Mouse (Mus musculus) embryonic facial prominence, embryonic 11.5 days (tissue): ENCODE measurements at regions not wholly inside any gene's neighbourhood (a gene's known extent, or its start where the extent isn't known, plus 50 kb on each side); places are given as distances from the start of the nearest gene placed in this dataset.
"Not testable (repeated sequence)": the region's sequence is repeated elsewhere in the genome, so short reads cannot be mapped to it uniquely, and the experiment has no call there.

ENCODE experiments used
- ATAC-seq: fragments of 200-750 bp; cut with Nextera tagmentation; replicated peaks from 2 replicates; pipeline ENCODE4 v1.8.0; 2017; ENCODE audit warnings: low read depth; ENCODE audit not compliant: insufficient number of reproducible peaks, low FRiP score, low TSS enrichment
- DNase-seq: peaks from one replicate; pipeline ENCODE4 v3.0.0-alpha.2; 2015; ENCODE audit warnings: low spot score
- H3K27ac ChIP-seq: fragments of 300-500 bp; sonication (generic); replicated peaks from 2 replicates; pipeline ENCODE4 v1.5.1; 2014; ENCODE audit warnings: mild to moderate bottlenecking, low read depth, low read length, control low read depth
- H3K27me3 ChIP-seq: fragments of 300-500 bp; sonication (generic); 2 replicates; pipeline ENCODE4 v1.6.1; 2014; ENCODE audit warnings: mild to moderate bottlenecking, low read length, moderate library complexity, mixed read lengths; ENCODE audit not compliant: control insufficient read depth, insufficient read depth
- H3K36me3 ChIP-seq: fragments of 300-500 bp; sonication (generic); replicated peaks from 2 replicates; pipeline ENCODE4 v1.6.1; 2014; ENCODE audit warnings: low read depth, mild to moderate bottlenecking, low read length, moderate library complexity, mixed read lengths; ENCODE audit not compliant: control insufficient read depth, insufficient read depth
- H3K4me1 ChIP-seq: fragments of 300-500 bp; sonication (generic); 2 replicates; pipeline ENCODE4 v1.6.1; 2014; ENCODE audit warnings: low read length, mixed read lengths; ENCODE audit not compliant: control insufficient read depth, insufficient read depth
- H3K4me2 ChIP-seq: fragments of 300-500 bp; sonication (generic); 2 replicates; pipeline ENCODE4 v1.6.1; 2014; ENCODE audit warnings: low read depth, mild to moderate bottlenecking, control low read depth, low read length, moderate library complexity
- H3K4me3 ChIP-seq: fragments of 300-500 bp; sonication (generic); 2 replicates; pipeline ENCODE4 v1.5.1; 2014; ENCODE audit warnings: low read depth, low read length, control low read depth
- H3K9ac ChIP-seq: fragments of 300-500 bp; sonication (generic); replicated peaks from 2 replicates; pipeline ENCODE4 v1.6.1; 2014; ENCODE audit warnings: mild to moderate bottlenecking, control low read depth, low read length
- H3K9me3 ChIP-seq: fragments of 300-500 bp; sonication (generic); replicated peaks from 2 replicates; pipeline ENCODE4 v1.6.1; 2016; ENCODE audit warnings: mild to moderate bottlenecking, low read length, inconsistent platforms, mixed read lengths; ENCODE audit not compliant: control insufficient read depth
- WGBS: fragments of 180-500 bp; shearing (Covaris S2); extraction: QIAGEN DNeasy Blood & Tissue Kit; methylation state at CpG from one replicate; pipeline ENCODE4 v1.1.7; 2014; 5-methylcytosine and 5-hydroxymethylcytosine counted together

DNA sequence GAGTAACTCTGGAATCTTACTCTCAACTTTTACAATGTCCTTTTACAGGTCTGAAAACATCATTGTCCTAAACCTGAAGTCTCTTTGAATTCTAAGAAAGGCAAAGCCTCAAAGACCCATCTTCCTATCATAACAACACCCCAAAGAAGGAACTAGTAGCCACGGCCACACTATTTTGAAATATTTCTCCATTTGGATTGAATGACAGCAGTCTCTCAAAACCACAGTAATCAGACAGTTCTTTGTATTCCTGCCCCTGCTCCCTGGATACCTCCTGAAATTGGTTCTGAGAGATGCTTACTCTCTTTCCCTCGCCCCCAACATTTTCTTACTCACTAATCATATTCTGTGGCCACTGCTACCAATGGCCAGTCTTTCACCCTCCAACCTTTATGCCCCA lies 276.8 kb downstream of the Gm11232 start:
- 80% methylated on average over 2 of the region's 2 CpGs for WGBS
- Histone ChIP-seq H3K4me3 (no peak overlapping the region), H3K27me3 (no peaks in the 10 kb centered on the region), H3K4me2 (no peak overlapping the region), H3K9ac (no peak overlapping the region), H3K9me3 (no peaks in the 10 kb centered on the region), H3K36me3 (no peaks in the 10 kb centered on the region), H3K27ac (no peak overlapping the region), H3K4me1 (no peaks in the 10 kb centered on the region)
- DNase-seq (no peak), ATAC-seq (no peak)

DNA sequence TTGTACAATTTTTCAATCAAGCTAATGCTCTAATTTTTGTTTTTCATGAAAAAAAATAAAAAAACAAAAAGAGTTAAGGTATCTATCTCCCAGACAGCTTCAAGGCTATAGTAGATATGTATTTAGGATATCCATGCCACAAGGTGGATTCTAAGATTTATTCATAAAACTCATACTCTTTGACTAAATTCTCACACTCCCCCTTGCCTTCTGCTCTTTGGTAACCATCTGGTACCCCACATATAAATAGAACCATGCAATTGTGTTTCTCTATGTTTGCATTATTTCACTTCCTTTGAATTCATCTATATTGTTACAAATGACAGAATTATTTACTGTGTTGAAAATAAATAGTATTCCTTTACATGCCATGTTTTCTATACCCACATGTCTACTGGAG lies 287.2 kb downstream of the Gm11232 start:
- Histone ChIP-seq H3K36me3 (no peaks in the 10 kb centered on the region), H3K4me3 (no peak overlapping the region), H3K27me3 (no peaks in the 10 kb centered on the region), H3K4me2 (no peak overlapping the region), H3K4me1 (no peaks in the 10 kb centered on the region), H3K9ac (no peak overlapping the region), H3K27ac (no peak overlapping the region), H3K9me3 (no peaks in the 10 kb centered on the region)
- no peak for ATAC-seq
- no peak for DNase-seq

DNA sequence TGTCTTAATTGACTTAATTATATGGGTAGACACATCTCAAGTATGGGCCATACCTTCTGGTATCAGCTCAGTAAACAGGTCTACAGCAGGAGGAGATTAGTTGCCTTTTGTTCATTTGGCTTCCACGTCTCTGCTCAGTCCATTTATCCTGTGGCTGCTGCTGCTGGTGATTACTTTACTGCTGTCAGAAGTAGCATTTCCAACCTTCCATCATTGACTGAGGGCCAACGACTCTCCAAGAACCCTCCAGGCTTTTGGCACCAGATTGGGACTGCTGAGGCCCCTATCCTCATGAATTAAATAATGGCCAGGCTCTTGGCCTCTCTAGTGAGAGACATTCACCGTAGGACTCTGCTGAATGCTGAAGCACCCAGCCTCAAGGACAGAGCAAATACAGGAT lies 303.0 kb downstream of the Gm11232 start:
- WGBS, result 56% methylated on average over 3 of the region's 3 CpGs

DNA sequence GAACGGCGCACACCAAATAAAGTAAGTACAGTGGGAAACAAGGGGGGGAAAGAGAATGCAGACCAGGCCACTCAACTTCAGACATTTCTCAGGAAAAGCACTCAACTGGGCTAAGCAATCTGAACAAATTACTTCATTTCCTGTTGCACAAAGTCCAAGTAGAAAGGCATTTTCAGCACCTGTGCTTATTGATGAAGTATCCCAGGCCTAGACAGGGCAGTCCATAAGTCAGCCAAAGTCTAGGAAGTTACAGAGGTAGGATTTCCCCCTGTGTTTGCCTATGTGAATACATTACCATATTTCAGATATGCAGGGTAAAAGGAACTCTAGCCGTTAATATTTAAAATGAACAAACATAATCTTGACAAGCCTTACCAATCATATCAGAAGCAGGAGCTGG lies 304.3 kb downstream of the Gm11232 start:
- ATAC-seq (no peak), DNase-seq (peak; percentile 3)
- no peaks in the 10 kb centered on the region for H3K36me3 ChIP-seq
- no peaks in the 10 kb centered on the region for H3K9me3 ChIP-seq
- WGBS, result 76% methylated on average over 3 of the region's 3 CpGs
- H3K4me1 ChIP-seq, result no peaks in the 10 kb centered on the region
- no peak overlapping the region for H3K4me3 ChIP-seq
- H3K27me3 ChIP-seq, result no peaks in the 10 kb centered on the region
- no peak overlapping the region for H3K4me2 ChIP-seq
- H3K27ac ChIP-seq, result no peak overlapping the region
- H3K9ac ChIP-seq, result no peak overlapping the region

More for the DNA sequence above, 303.0 kb downstream of the Gm11232 start:
- no peak overlapping the region for H3K9ac ChIP-seq
- no peaks in the 10 kb centered on the region for H3K4me1 ChIP-seq
- H3K27ac ChIP-seq, result no peak overlapping the region
- no peak overlapping the region for H3K4me3 ChIP-seq
- H3K4me2 ChIP-seq, result no peak overlapping the region
- H3K9me3 ChIP-seq, result no peaks in the 10 kb centered on the region
- H3K27me3 ChIP-seq, result no peaks in the 10 kb centered on the region
- no peak for DNase-seq
- ATAC-seq, result no peak
- no peaks in the 10 kb centered on the region for H3K36me3 ChIP-seq

DNA sequence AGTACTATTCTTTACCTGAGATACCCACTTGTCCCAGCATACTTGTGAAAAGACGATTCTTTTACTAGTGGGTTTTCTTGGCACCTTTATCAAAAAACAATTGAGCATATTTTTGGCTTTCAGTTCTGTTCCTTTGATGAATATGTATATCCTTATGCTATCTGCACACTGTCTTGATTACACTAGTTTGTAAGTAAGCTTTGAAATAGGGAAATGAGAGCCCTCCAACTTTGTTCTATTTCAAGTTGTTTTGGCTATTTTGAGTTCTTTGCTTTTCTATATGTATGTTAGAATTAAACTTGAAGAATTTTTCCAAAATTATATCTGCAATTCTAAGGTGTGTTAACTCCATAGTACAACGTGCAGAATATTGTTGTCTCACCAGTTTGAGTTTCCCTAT lies 311.3 kb downstream of the Gm11232 start:
- H3K27ac ChIP-seq, result no peak overlapping the region
- no peaks in the 10 kb centered on the region for H3K4me1 ChIP-seq
- no peak overlapping the region for H3K4me3 ChIP-seq
- ATAC-seq (no peak), DNase-seq (no peak)
- no peak overlapping the region for H3K4me2 ChIP-seq
- WGBS, result 88% methylated on average over 2 of the region's 2 CpGs
- no peak overlapping the region for H3K9ac ChIP-seq
- H3K36me3 ChIP-seq, result no peaks in the 10 kb centered on the region
- no peaks in the 10 kb centered on the region for H3K27me3 ChIP-seq
- no peaks in the 10 kb centered on the region for H3K9me3 ChIP-seq

DNA sequence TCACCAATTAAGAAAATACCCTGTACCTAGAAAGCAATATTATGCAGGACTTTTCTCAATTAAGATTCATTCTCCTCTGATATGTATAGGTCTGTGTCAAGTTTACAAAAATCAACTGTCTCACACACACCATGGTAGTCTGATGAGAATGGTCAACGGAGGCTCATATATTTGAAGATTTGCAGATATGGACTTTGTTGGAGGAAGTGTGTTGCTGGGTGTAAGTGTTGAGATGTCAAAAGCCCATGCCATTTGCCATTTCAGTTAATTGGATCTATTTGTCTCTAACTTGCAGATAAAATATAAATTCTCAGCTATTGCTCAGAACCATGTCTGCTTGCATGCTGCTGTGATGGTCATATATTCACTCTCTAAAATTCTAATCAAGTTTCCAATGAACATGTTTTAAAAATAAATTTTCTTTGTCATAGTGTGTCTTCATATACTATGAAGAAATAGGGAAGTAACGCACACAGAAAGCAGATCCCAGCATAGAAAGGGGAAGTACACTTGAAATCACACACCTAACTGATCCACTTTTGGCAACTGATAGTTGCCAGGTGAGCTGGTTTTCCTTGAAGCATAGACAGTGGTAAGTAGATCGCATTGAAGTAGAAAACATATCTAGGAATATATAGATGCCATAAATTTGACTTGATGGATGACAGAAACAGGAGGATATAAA lies 326.4 kb downstream of the Gm11232 start:
- no peaks in the 10 kb centered on the region for H3K4me1 ChIP-seq
- H3K27me3 ChIP-seq, result no peaks in the 10 kb centered on the region
- no peaks in the 10 kb centered on the region for H3K9me3 ChIP-seq
- no peak for ATAC-seq
- no peak overlapping the region for H3K27ac ChIP-seq
- no peak overlapping the region for H3K4me3 ChIP-seq
- no peak for DNase-seq
- no peaks in the 10 kb centered on the region for H3K36me3 ChIP-seq
- H3K9ac ChIP-seq, result no peak overlapping the region
- no peak overlapping the region for H3K4me2 ChIP-seq
- WGBS, result 92% methylated on average over 3 of the region's 3 CpGs

DNA sequence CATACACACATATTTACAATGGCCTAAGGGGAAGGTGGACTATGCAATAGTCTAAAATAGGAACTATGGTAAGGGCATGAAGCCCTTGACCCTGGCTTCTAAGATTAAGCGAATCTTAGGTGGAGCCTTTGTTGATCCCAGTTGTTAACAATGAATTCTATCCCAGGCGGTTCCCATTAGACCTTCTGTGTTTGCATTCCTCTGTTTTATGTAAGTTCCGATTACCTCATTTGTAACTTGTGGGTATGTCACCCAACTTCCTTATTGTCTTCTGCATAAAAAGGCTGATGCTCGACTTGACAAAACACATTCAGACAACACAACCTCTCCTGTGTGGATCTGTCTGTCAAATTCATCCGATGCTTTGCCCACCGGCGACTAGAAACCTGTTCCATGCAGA lies 335.6 kb downstream of the Gm11232 start:
- not testable (repeated sequence) for H3K27me3 ChIP-seq, ATAC-seq, H3K36me3 ChIP-seq, H3K9ac ChIP-seq, DNase-seq, H3K4me1 ChIP-seq, H3K9me3 ChIP-seq, H3K27ac ChIP-seq, H3K4me3 ChIP-seq, H3K4me2 ChIP-seq
- WGBS, result 94% methylated on average over 7 of the region's 7 CpGs

DNA sequence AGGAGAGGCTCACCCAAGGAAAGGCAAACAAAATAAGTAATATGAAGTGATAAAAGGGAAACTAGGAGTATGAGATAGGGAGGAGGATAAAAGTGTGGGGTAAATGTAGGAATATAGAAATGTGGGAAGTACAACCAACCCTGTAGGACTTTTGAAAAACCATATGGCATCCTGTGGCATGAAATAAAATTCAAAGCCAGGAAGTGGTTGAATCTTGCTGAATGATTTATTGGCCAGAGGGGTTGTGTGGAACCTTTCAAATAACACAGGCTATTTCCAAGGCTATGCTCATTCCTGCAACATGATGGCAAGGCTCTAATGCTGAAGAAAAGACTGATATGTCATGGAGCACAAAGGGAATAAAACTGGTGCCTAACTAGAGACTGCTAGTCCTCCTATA lies 347.9 kb downstream of the Gm11232 start:
- Histone ChIP-seq H3K4me3 (no peak overlapping the region), H3K4me1 (no peaks in the 10 kb centered on the region), H3K27ac (no peak overlapping the region), H3K27me3 (no peaks in the 10 kb centered on the region), H3K36me3 (no peaks in the 10 kb centered on the region), H3K9ac (no peak overlapping the region), H3K9me3 (no peaks in the 10 kb centered on the region), H3K4me2 (no peak overlapping the region)
- no peak for ATAC-seq
- no peak for DNase-seq
